Mouse (Mus musculus) thymus, postnatal 10 days (tissue): ENCODE results near the gene 2310033P09Rik.

Source experiments
- DNase-seq, 2 experiments: peaks; one replicate each; pipeline ENCODE4 v3.0.0; 2021; ENCODE audit warnings: low spot score in 2 of 2

Gene 2310033P09Rik

GRCm38 (mm10) chr11:59230144-59230760 is 22.1 kb downstream of the 2310033P09Rik start:
- peak; percentile 21 to 47 for DNase-seq

- no peak for DNase-seq
These were observed 24.7 kb downstream of the 2310033P09Rik start for GRCm38 (mm10) chr11:59232797-59233196.

GRCm38 (mm10) chr11:59238525-59239427 is 30.7 kb downstream of the 2310033P09Rik start:
- peak in 1 of 2 experiments; percentile 14 for DNase-seq

- no peak for DNase-seq
These were observed 31.3 kb downstream of the 2310033P09Rik start for GRCm38 (mm10) chr11:59239428-59239785.

- DNase-seq, result no peak
These were observed 31.7 kb downstream of the 2310033P09Rik start for GRCm38 (mm10) chr11:59239796-59240195.

GRCm38 (mm10) chr11:59241841-59242240 is 33.7 kb downstream of the 2310033P09Rik start:
- DNase-seq, result no peak

- DNase-seq, result no peak
These were observed 35.7 kb downstream of the 2310033P09Rik start for GRCm38 (mm10) chr11:59243856-59244255.

GRCm38 (mm10) chr11:59248101-59248500 is 40.0 kb downstream of the 2310033P09Rik start:
- no peak for DNase-seq

GRCm38 (mm10) chr11:59259647-59260046 is 51.5 kb downstream of the 2310033P09Rik start:
- DNase-seq, result no peak
